In the genomic region with DNA sequence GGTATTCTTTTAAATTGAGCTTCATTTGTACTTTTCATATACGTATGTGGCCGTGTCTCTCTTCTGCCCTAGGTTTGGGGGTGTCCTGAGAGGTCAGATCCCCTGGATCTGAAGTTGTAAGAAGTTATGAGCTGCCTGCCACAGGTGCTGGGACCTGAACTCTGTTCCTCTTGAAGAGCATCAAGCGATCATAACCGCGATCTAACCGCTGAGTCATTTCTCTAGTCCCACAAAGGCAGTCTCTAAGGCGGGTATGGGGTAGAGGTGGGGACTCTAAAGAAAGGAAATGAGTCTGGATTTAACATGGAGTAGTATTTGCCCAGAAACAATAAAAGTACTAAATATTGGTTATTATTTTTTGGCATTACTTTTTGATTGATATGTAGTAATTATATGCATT, we compare ENCODE assay signal across 10 mouse cellular contexts. TPM values are rescaled to one million over a fixed set of nuclear protein-coding genes. Genes with fewer than 3 reads are reported as not detected.
DNase-seq lines count a peak whose midpoint lies in the region; ATAC-seq and TF ChIP-seq lines count a peak whose summit lies in the region.
"Had no signal": no experiment of that assay in that cellular context is flagged by ENCODE, and none has a peak within 500 bp of the region (broad histone marks: within the 10 kb centered on the region; RNA-seq: fewer than 3 reads in every experiment).

No protein-coding gene starts in this region.

- H3K9me3 ChIP-seq in hindbrain, embryonic 10.5 days, result no peaks in the 10 kb centered on the region
- no peaks in the 10 kb centered on the region for H3K9me3 ChIP-seq in hindbrain, postnatal 0 days (ENCODE audit: low read length)
- no peaks in the 10 kb centered on the region for H3K9me3 ChIP-seq in embryonic facial prominence, embryonic 12.5 days
- H3K9me3 ChIP-seq in liver, embryonic 12.5 days (replicated peaks), result no peaks in the 10 kb centered on the region

- intact Hi-C loops in left cerebral cortex, postnatal 4 days (cut with DNase I), result no loop called here

- H3K4me2 ChIP-seq in hindbrain, postnatal 0 days (ENCODE audit: low read depth, low read length), result no peak overlapping the region
- peak overlapping the region; percentile 40; the same call in 1 of the 2 replicates for H3K4me2 ChIP-seq in embryonic facial prominence, embryonic 12.5 days (replicated peaks)
- peak overlapping the region; percentile 55 for H3K4me2 ChIP-seq in liver, embryonic 12.5 days

- H3K27ac ChIP-seq in hindbrain, embryonic 10.5 days, result peak overlapping the region; percentile 92
- no peak overlapping the region for H3K27ac ChIP-seq in hindbrain, postnatal 0 days
- H3K27ac ChIP-seq in embryonic facial prominence, embryonic 12.5 days, result peak overlapping the region; percentile 82; the same call in 1 of the 2 replicates
- H3K27ac ChIP-seq in liver, embryonic 12.5 days, result no peak overlapping the region
- H3K27ac ChIP-seq: layer of hippocampus, adult 2 months had no signal

- H3K9ac ChIP-seq in hindbrain, postnatal 0 days (replicated peaks; ENCODE audit: low read length), result no peak overlapping the region
- H3K9ac ChIP-seq in embryonic facial prominence, embryonic 12.5 days, result no peak overlapping the region
- no peak overlapping the region for H3K9ac ChIP-seq in liver, embryonic 12.5 days

- no peak for TF ChIP-seq CTCF in hindbrain, postnatal 0 days (IDR thresholded peaks at IDR 0.05; ENCODE audit: low read depth)

- WGBS in hindbrain, embryonic 10.5 days, result 74% methylated on average over 7 of the region's 7 CpGs
- 64% methylated on average over 7 of the region's 7 CpGs for WGBS in hindbrain, postnatal 0 days
- WGBS in embryonic facial prominence, embryonic 12.5 days, result 80% methylated on average over 7 of the region's 7 CpGs
- WGBS in liver, embryonic 12.5 days (ENCODE audit: insufficient replicate concordance), result 39% methylated on average over 7 of the region's 7 CpGs

- DNase-seq in hindbrain, embryonic 10.5 days (ENCODE audit: low spot score), result no peak
- DNase-seq in hindbrain, postnatal 0 days (ENCODE audit: low spot score), result no peak
- DNase-seq in CD4-positive, CD25-positive, alpha-beta regulatory T cell, adult 2 months (ENCODE audit: low read depth, low spot score), result peak; percentile 53
- DNase-seq in left cerebral cortex, postnatal 4 days, result no peak
- DNase-seq in ovary, postnatal 10 days (ENCODE audit: low spot score), result no peak
- DNase-seq in left cerebral cortex, adult 18-20 months (ENCODE audit: low spot score in 2 of 2), result no peak

- ATAC-seq in hindbrain, postnatal 0 days, result no peak
- ATAC-seq in embryonic facial prominence, embryonic 12.5 days (ENCODE audit: insufficient number of reproducible peaks, insufficient read depth, low FRiP score, low TSS enrichment), result no peak
- ATAC-seq in liver, embryonic 12.5 days, result no peak

- peaks cover 84% of the 10 kb centered on the region for H3K4me1 ChIP-seq in hindbrain, embryonic 10.5 days (replicated peaks)
- H3K4me1 ChIP-seq in hindbrain, postnatal 0 days (ENCODE audit: insufficient read depth, low read length), result peaks cover 11% of the 10 kb centered on the region
- peaks cover 51% of the 10 kb centered on the region for H3K4me1 ChIP-seq in embryonic facial prominence, embryonic 12.5 days
- H3K4me1 ChIP-seq in liver, embryonic 12.5 days, result peaks cover 58% of the 10 kb centered on the region

- peaks cover 14% of the 10 kb centered on the region; the same call in 1 of the 2 replicates for H3K27me3 ChIP-seq in hindbrain, embryonic 10.5 days (ENCODE audit: insufficient read depth, poor library complexity, severe bottlenecking)
- H3K27me3 ChIP-seq in hindbrain, postnatal 0 days (ENCODE audit: insufficient read depth, low read length), result no peaks in the 10 kb centered on the region
- H3K27me3 ChIP-seq in embryonic facial prominence, embryonic 12.5 days, result no peaks in the 10 kb centered on the region
- H3K27me3 ChIP-seq in liver, embryonic 12.5 days (replicated peaks), result peaks cover 4% of the 10 kb centered on the region; the same call in 1 of the 2 replicates
- H3K27me3 ChIP-seq: limb, embryonic 12.5 days had no signal

- H3K4me3 ChIP-seq in hindbrain, embryonic 10.5 days, result 0 out of 2 replicates have a peak overlapping the region, but pooled peaks have one; percentile 43
- H3K4me3 ChIP-seq in hindbrain, postnatal 0 days (ENCODE audit: low read length), result no peak overlapping the region
- H3K4me3 ChIP-seq in embryonic facial prominence, embryonic 12.5 days, result no peak overlapping the region
- no peak overlapping the region for H3K4me3 ChIP-seq in liver, embryonic 12.5 days
- H3K4me3 ChIP-seq: limb, embryonic 12.5 days had no signal

- no peaks in the 10 kb centered on the region for H3K36me3 ChIP-seq in hindbrain, embryonic 10.5 days
- no peaks in the 10 kb centered on the region for H3K36me3 ChIP-seq in hindbrain, postnatal 0 days (ENCODE audit: insufficient read depth, low read length)
- H3K36me3 ChIP-seq in embryonic facial prominence, embryonic 12.5 days, result no peaks in the 10 kb centered on the region
- no peaks in the 10 kb centered on the region for H3K36me3 ChIP-seq in liver, embryonic 12.5 days
- H3K36me3 ChIP-seq: limb, embryonic 12.5 days had no signal

RNA-seq across cellular contexts. Expression of gene Fam20b, which starts 34.1 kb away (rescaled TPM):
- 19.4 and 19.9 TPM in 2 replicates for polyA plus RNA-seq in hindbrain, embryonic 10.5 days (2016; fragmentation: Nextera tagmentation; extraction: Ambion mirVana)
- 53.7 TPM in 2 replicates for total RNA-seq in hindbrain, postnatal 0 days (2014; rRNA removed)
- polyA plus RNA-seq in hindbrain, postnatal 0 days (2015; fragmentation: Nextera tagmentation; extraction: Ambion mirVana), result 27.7 and 29.6 TPM in 2 replicates
- 26.0 and 26.2 TPM in 2 replicates for polyA plus RNA-seq in embryonic facial prominence, embryonic 12.5 days (2016; fragmentation: Nextera tagmentation; extraction: Ambion mirVana)
- polyA plus RNA-seq in liver, embryonic 12.5 days (2016; fragmentation: Nextera tagmentation; extraction: Ambion mirVana), result 15.5 and 17.1 TPM in 2 replicates
- 10 to 100 TPM; 57.3 to 58.4 TPM for total RNA-seq in left cerebral cortex, postnatal 4 days (2021)
- 10 to 100 TPM; 78.2 to 80.1 TPM for total RNA-seq in left cerebral cortex, adult 18-20 months (2021)

Comparison
In these comparisons a context has a peak if more than half of its experiments do, and no peak if none do; other contexts are left out.
1. H3K27ac ChIP-seq: peak in hindbrain, embryonic 10.5 days (single experiment) and embryonic facial prominence, embryonic 12.5 days (single experiment); none in hindbrain, postnatal 0 days (single experiment) and liver, embryonic 12.5 days (single experiment).